Comparison of ENCODE assay signal across 10 mouse cellular contexts in the genomic region with DNA sequence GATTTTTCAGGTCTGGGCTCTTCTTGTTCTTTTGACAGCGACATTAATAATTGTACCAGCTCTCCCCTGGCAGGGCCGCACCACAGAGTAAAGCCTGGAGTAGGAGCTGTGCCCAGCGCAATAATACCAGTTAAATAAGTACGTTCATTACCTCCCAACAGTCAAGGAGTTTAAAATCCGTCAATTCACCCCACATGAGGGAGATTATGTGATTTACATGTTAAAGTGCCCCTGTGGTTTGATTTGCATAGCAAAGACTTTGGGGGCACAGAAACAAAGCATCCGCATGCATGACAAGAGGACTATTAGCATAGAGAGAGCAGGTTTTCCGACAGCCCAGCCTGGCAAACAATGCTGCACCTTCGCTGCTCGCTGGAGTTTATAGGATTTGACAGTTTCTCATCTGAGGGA.
DNase-seq lines count a peak whose midpoint lies in the region; ATAC-seq and TF ChIP-seq lines count a peak whose summit lies in the region.
"Had no signal": no experiment of that assay in that cellular context is flagged by ENCODE, and none has a peak within 500 bp of the region (broad histone marks: within the 10 kb centered on the region; RNA-seq: fewer than 3 reads in every experiment).

No protein-coding gene starts in this region.

- no peak for ATAC-seq in kidney, embryonic 14.5 days (ENCODE audit: low FRiP score, low TSS enrichment)
- peak; percentile 87 for ATAC-seq in forebrain, postnatal 0 days
- peak; percentile 54; the same call in 1 of the 2 replicates for ATAC-seq in midbrain, postnatal 0 days (ENCODE audit: low FRiP score)

- H3K27me3 ChIP-seq in kidney, embryonic 14.5 days (ENCODE audit: control insufficient read depth, insufficient read depth, low read length), result no peaks in the 10 kb centered on the region
- H3K27me3 ChIP-seq in embryonic facial prominence, embryonic 10.5 days (replicated peaks; ENCODE audit: low read depth, poor library complexity, severe bottlenecking), result peaks cover 30% of the 10 kb centered on the region
- H3K27me3 ChIP-seq in forebrain, postnatal 0 days (ENCODE audit: insufficient read depth, low read length), result no peaks in the 10 kb centered on the region
- H3K27me3 ChIP-seq in midbrain, postnatal 0 days (ENCODE audit: insufficient read depth, low read length), result no peaks in the 10 kb centered on the region

- no peak for TF ChIP-seq CTCF in forebrain, postnatal 0 days (IDR thresholded peaks at IDR 0.05; ENCODE audit: low read depth)
- 0 out of 2 replicates have a peak, but pooled peaks have one; percentile 1 for TF ChIP-seq CTCF in midbrain, postnatal 0 days (IDR thresholded peaks at IDR 0.05)

- no peaks in the 10 kb centered on the region for H3K36me3 ChIP-seq in kidney, embryonic 14.5 days (ENCODE audit: control insufficient read depth, insufficient read depth, low read length)
- no peaks in the 10 kb centered on the region for H3K36me3 ChIP-seq in embryonic facial prominence, embryonic 10.5 days (replicated peaks)
- no peaks in the 10 kb centered on the region for H3K36me3 ChIP-seq in forebrain, postnatal 0 days (ENCODE audit: insufficient read depth)
- H3K36me3 ChIP-seq in midbrain, postnatal 0 days (ENCODE audit: insufficient read depth, low read length), result no peaks in the 10 kb centered on the region

- no peak overlapping the region for H3K9ac ChIP-seq in kidney, embryonic 14.5 days (ENCODE audit: low read depth, low read length)
- no peak overlapping the region; the same call in 1 of the 2 replicates for H3K9ac ChIP-seq in forebrain, postnatal 0 days
- H3K9ac ChIP-seq in midbrain, postnatal 0 days (replicated peaks; ENCODE audit: low read length, poor library complexity, severe bottlenecking), result 0 out of 2 replicates have a peak overlapping the region, but pooled peaks have one; percentile 19

- no peak overlapping the region for H3K4me3 ChIP-seq in kidney, embryonic 14.5 days (ENCODE audit: low read length)
- H3K4me3 ChIP-seq in embryonic facial prominence, embryonic 10.5 days, result peak overlapping the region; percentile 26
- peak overlapping the region; percentile 11 for H3K4me3 ChIP-seq in forebrain, postnatal 0 days (ENCODE audit: low read depth, low read length)
- H3K4me3 ChIP-seq in midbrain, postnatal 0 days (ENCODE audit: low read depth, low read length), result peak overlapping the region; percentile 17

- DNase-seq in kidney, adult 8-10 months, result no peak
- no peak for DNase-seq in embryonic facial prominence, embryonic 10.5 days (ENCODE audit: low spot score)
- peak; percentile 56 for DNase-seq in forebrain, postnatal 0 days
- peak; percentile 74 for DNase-seq in midbrain, postnatal 0 days (ENCODE audit: low spot score)
- no peak for DNase-seq in layer of hippocampus, postnatal 25 days (ENCODE audit: extremely low spot score in 1 of 2, low spot score in 1 of 2)
- DNase-seq in testis, postnatal 14 days (ENCODE audit: low spot score), result no peak
- DNase-seq in lung, postnatal 36 days, result no peak
- DNase-seq: kidney, postnatal 10 days had no signal

- WGBS in kidney, embryonic 14.5 days, result 20% methylated on average over 9 of the region's 9 CpGs
- 11% methylated on average over 9 of the region's 9 CpGs for WGBS in embryonic facial prominence, embryonic 10.5 days
- 5% methylated on average over 9 of the region's 9 CpGs for WGBS in forebrain, postnatal 0 days
- WGBS in midbrain, postnatal 0 days, result 7% methylated on average over 9 of the region's 9 CpGs

- no peaks in the 10 kb centered on the region for H3K9me3 ChIP-seq in kidney, embryonic 14.5 days (ENCODE audit: control insufficient read depth, low read length)
- no peaks in the 10 kb centered on the region for H3K9me3 ChIP-seq in embryonic facial prominence, embryonic 10.5 days
- H3K9me3 ChIP-seq in forebrain, postnatal 0 days (ENCODE audit: low read length), result no peaks in the 10 kb centered on the region
- H3K9me3 ChIP-seq in midbrain, postnatal 0 days (ENCODE audit: low read length), result no peaks in the 10 kb centered on the region

- H3K4me1 ChIP-seq in kidney, embryonic 14.5 days (ENCODE audit: control insufficient read depth, insufficient read depth, low read length), result no peaks in the 10 kb centered on the region
- peaks cover 8% of the 10 kb centered on the region for H3K4me1 ChIP-seq in embryonic facial prominence, embryonic 10.5 days
- 0 out of 2 replicates have a peak, but pooled peaks cover 3% of the 10 kb centered on the region for H3K4me1 ChIP-seq in forebrain, postnatal 0 days (ENCODE audit: insufficient read depth)
- H3K4me1 ChIP-seq in midbrain, postnatal 0 days (ENCODE audit: insufficient read depth, low read length), result peaks cover 8% of the 10 kb centered on the region; the same call in 1 of the 2 replicates

- no peak overlapping the region for H3K27ac ChIP-seq in kidney, embryonic 14.5 days (ENCODE audit: low read depth, low read length)
- H3K27ac ChIP-seq in embryonic facial prominence, embryonic 10.5 days (replicated peaks), result no peak overlapping the region
- no peak overlapping the region for H3K27ac ChIP-seq in forebrain, postnatal 0 days (ENCODE audit: low read depth, low read length)
- no peak overlapping the region for H3K27ac ChIP-seq in midbrain, postnatal 0 days (ENCODE audit: low read depth, low read length)

- H3K4me2 ChIP-seq in kidney, embryonic 14.5 days (replicated peaks; ENCODE audit: low read depth, low read length), result peak overlapping the region; percentile 9; the same call in 1 of the 2 replicates
- H3K4me2 ChIP-seq in forebrain, postnatal 0 days (ENCODE audit: low read depth), result peak overlapping the region; percentile 36
- peak overlapping the region; percentile 42 for H3K4me2 ChIP-seq in midbrain, postnatal 0 days (ENCODE audit: low read depth, low read length, poor library complexity, severe bottlenecking)
- H3K4me2 ChIP-seq: liver, embryonic 11.5 days had no signal

Comparison
In these comparisons a context has a peak if more than half of its experiments do, and no peak if none do; other contexts are left out.
1. DNase-seq: peak in forebrain, postnatal 0 days (single experiment) and midbrain, postnatal 0 days (single experiment); none in kidney, adult 8-10 months (0 of 2), embryonic facial prominence, embryonic 10.5 days (single experiment), layer of hippocampus, postnatal 25 days (0 of 2), testis, postnatal 14 days (single experiment) and lung, postnatal 36 days (single experiment).
2. Peak in every context shown above with its lines, with median percentiles within 50 percentile points of each other: H3K4me2 ChIP-seq.